Mouse (Mus musculus) olfactory bulb, adult 2 months (tissue): ENCODE results near the gene Csmd2.

Experiments used
- CTCF ChIP-seq: fragments of 200-500 bp; IDR thresholded peaks from 2 replicates; pipeline ENCODE4 v1.5.1; 2012; ENCODE audit warnings: low read depth, mild to moderate bottlenecking, low read length, moderate library complexity; ENCODE audit not compliant: insufficient read depth
- POLR2A ChIP-seq: fragments of 200-500 bp; IDR thresholded peaks from 2 replicates; pipeline ENCODE4 v1.6.1; 2012; ENCODE audit warnings: mild to moderate bottlenecking, low read depth, low read length, moderate library complexity; ENCODE audit not compliant: insufficient read depth

DNA sequence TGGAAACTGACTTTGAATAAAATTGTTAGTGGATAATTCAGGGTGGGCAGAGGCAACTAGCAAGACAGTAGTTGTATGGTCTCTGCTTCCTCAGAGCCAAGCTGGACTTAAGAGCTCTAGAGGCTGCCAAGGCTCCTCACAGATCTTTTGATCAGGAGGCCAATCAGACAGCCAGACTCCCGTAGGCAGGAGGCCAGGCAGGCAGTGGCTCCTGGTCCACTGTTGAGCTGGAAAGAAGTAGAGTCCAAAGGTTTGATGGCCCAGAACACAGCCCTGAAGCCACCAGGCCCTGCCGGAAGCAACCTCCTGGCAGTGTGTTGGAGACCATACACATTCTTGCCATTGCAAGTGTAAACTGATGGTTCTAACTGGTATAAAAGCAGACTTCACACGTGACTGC is 155.5 kb downstream of the Csmd2 start:
- TF ChIP-seq POLR2A (no peak), CTCF (no peak)
